Mouse (Mus musculus) lung, postnatal 4 days (tissue): ENCODE measurements around the gene Vav3.

Source experiments
- DNase-seq, 2 experiments: peaks; one replicate each; pipeline ENCODE4 v3.0.0; 2021

Gene Vav3

GRCm38 (mm10) chr3:109340274-109341070, at the start of gene Vav3:
TSS of gene Vav3 (plus strand) at chr3:109340653.
- peak; percentile 75 to 84 for DNase-seq

GRCm38 (mm10) chr3:109298857-109299256, 41.6 kb upstream of the Vav3 start:
- DNase-seq: no peak

- no peak for DNase-seq
Observed at GRCm38 (mm10) chr3:109299303-109300074, 41.0 kb upstream of the Vav3 start.

GRCm38 (mm10) chr3:109302059-109302458, 38.4 kb upstream of the Vav3 start:
- DNase-seq: no peak

GRCm38 (mm10) chr3:109307406-109307805, 33.0 kb upstream of the Vav3 start:
- DNase-seq: no peak

DNA sequence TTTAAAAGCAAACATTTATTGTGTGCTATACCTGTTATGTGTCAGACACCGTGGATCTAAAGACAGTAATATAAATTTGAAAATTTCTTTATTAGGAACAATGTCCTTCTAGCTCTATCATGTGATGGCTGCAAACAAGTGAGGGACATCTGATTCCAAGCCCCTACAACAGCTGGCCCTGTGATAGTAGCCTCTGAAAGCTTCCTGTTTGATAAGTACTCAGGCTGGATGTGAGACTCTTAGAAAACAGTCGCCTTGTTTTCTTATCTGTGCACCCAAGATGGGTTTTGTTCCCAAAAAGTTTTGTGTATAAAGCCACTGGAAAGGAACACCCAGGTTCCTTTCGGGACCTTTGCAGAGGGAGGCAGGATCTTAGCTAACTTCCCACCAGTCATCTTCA, 32.0 kb upstream of the Vav3 start:
- DNase-seq: no peak

GRCm38 (mm10) chr3:109309317-109310265, 30.9 kb upstream of the Vav3 start:
- peak in 1 of 2 experiments; percentile 39 for DNase-seq

DNA sequence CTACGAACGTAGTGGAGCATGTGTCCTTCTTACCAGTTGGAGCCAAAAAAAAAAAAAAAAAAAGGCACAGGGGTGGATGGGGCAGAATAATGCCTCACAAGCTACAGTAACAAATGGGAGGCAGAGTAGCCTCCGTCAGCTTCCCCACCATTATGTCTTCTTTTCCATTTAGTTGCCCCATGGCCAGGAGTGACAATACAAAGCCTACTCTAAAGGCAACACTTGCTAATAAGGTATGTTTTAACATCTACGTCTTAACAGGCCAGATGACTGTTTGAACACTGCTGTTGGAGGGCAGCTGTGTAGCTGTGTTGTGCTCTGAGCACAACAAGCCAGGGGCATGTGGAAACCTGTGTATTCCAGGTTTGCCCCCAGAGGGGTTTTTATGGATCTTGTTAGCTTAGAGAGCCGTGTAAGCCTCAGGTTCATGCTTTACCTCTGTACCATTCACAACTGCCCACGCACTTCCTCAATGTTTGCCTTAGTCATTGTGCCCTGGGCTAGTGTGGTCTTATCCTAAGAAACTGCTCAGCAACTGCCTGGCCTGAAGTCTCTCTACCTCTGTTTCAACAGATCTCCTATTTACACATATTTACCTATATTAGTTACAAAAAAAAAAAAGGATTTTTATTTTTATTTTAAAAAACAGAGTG, 29.2 kb upstream of the Vav3 start:
- DNase-seq: no peak

DNA sequence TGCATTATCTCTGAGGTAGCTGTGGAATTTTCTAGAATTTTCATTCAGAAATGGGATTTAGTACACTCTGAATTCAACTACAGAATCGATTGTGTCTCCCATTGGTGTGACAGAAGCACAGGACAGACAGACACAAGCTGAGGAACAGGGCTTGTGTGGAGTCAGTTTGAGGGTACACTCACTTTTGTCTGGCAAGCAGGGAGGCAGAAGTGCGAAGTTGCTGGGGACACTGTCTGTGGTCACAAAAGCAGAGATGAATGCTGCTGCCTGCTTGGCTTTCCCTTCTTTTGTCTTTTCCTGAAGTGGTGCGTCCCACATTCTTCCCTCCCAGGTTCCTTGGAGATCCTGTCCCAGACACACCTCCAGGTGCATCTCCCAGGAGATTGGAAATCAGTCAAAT, 28.6 kb upstream of the Vav3 start:
- no peak for DNase-seq

DNA sequence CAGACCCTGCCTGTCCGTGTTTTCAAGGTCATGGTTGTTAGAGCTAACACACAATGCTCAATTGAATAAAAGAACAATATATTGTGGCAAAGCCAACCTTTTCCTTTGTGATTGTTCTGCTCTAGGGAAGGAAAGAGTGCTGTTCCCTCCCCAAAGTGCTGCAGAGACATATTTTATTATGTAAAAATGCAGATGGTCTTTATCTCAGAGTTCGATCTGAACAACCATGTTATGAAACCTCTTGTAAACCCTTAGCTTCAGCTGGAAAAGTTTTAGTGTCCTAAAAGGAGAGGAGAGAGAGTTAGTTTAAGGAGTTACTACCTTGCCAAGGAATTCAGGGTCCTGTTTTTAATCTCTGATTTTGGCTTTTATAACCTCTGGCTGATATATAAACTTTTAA, 27.0 kb upstream of the Vav3 start:
- no peak for DNase-seq

DNA sequence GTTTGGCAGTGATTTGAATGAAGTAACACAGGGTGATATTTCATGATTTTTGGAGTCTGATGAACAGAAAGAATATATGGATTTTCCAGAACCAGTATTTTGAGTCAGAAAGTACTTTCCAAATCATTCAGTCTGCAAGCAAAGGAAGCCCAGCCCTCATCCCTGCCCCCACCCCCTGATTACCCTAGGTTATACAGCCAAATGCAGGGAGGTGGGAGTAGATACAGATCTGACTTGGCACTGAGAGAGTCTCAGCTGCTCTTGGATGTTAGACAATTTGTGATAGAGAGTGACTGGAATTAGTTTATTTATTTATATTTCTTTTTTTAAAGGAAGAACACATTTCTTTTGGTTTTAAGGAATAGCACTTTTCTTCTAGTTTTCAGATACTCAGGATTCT, 18.2 kb upstream of the Vav3 start:
- DNase-seq: no peak

DNA sequence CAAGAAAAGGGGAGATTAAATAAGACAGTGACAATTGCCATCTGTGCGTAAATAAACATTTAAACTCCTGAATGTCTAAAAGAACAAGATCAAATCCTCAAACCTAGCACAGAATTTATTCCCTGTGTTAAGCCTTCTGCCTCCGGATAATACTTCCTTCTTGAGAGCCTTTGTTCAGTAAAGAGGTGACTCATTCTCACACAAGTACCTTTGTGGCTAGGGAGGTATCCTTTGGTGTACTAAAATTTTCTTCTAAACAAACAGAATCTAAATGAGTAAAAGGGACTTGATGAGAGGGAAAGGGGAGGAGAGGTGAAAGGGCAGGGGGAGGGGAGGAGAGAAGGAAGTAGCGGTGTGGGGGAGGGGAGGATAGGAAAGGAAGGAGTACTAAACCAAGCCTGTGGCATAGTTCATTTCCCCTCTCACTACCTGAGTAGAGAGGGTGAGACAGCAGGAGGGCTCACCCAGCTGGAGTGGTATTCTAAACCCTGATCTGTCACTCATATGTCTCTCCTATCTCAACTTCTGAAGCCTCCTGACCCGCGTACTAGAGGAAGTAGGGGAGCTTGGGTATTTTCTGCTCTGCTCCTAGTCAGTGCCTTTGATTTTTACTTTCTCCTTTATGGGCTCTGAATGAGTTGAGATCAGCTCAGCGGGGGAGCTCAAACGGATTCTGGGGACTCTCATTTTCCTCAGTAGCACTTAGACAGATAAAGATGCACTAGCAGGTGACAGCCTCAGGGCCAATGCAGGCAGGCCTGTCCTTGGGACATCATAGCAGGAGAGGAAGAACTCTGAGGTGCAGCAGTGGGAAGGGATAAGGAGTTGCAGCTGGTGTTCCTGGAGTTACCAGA, 16.8 kb upstream of the Vav3 start:
- DNase-seq: no peak

- DNase-seq: no peak
Observed at GRCm38 (mm10) chr3:109327128-109327527, 13.3 kb upstream of the Vav3 start.

DNA sequence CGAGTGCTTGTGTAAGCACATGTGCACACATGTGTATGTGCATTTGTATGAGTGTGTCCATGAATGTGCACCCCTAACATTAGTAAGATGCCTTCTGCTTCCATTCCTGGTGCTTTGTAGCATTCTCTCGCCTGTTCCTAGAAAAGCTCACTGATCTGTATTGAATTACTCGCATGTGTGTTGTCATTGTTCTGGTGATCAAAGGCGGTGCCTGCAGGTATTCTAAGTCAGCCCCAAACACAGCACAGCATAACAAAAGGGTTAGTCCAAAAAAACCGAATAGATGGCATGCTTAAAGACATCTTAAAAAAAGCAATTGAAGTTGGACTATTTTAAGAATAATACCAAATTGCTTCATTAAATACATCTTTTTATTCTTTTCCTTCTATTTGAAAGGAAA, 7.7 kb upstream of the Vav3 start:
- no peak for DNase-seq

DNA sequence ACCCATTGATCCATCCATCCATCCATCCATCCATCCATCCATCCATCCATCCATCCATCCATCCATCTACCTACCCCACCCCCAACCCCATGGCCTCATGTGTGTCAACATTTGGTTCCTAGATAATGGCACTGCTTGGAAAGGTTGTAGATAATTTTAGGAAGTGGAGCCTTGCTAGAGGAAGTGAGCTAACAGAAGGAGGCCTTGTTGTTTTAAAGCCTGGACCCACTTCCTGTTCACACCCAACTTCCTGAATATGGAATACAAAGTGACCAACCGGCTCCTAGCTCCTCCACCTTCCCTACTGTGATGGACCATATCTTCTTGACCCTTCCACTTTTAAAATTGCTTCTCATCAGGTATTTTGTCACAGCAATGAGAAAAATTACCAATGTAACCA, 5.0 kb upstream of the Vav3 start:
- no peak for DNase-seq

GRCm38 (mm10) chr3:109339290-109339689, 1.2 kb upstream of the Vav3 start:
- DNase-seq: no peak

- DNase-seq: peak; percentile 58 to 60
Observed at GRCm38 (mm10) chr3:109339941-109340273, 546 bp upstream of the Vav3 start.

DNA sequence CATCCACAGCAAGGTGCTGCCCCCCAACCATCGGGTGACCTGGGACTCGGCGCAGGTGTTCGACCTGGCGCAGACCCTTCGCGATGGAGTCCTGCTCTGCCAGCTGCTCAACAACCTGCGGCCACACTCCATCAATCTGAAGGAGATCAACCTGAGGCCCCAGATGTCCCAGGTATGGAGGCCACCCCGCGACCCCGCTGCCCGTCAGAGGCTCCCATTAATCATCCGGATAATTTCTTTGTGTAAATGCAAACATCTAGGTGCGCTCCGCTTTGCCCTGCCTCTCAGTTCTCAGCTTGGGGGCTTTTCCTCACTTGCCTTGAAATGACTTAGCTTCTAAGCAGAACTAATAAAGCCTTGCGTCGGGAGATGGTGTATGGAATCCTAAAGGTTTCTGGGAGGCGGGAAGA, 623 bp downstream of the Vav3 start:
- peak in 1 of 2 experiments; percentile 13 for DNase-seq

DNA sequence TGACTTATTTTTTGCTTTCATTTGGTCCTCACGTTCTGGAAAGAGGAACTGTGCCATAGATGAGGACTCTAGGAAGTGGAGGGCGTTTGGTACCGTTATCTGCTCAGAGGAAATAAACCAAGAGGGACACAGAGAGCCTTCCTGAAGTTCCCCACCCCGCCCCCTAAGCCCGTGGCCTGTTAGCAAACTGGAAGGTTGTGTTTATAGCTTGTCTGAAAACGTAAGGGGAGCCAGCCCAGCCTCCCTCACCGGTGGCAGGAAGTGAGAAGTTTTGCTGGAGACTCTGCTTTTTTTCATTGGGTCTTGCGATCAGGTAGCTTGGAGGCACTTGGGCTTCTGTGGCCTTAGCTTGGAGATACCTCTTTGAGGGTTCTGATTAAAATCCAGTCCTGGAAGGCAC, 1.2 kb downstream of the Vav3 start:
- peak; percentile 66 to 77 for DNase-seq

DNA sequence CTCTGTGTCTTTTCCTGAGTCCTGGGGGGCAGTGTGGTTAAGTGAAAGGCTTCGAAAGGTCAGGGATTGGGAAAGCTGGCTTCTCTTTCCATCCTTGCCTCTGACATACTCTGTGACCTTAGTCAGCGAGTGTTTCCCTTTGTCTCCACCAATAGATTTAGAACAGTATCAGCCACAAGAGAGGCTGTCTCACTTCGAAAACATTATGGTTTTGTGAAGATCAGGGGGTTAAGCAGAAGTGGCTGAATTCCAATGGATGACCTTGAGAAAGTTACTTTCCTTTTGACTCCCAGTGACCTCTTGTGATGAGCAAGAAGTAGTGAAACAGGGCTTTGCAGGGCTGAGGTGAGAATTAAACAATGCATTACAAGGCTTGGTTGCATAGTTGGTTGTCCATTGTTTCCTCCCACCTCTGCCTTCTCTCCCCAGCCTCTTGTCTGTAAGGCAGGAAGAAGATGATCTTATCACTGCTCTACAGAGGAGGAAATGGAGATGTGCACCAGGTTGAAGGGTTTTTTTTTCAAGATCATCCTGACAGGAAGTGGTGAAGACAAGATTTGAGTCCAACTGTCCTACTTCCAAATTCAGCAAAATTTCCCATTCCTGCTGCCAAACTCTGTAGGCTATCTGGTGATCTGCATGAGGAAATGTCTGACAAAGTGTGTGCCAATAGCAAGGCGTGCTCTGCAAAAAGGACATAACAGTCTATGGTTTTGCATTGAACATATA, 11.7 kb downstream of the Vav3 start:
- no peak for DNase-seq

DNA sequence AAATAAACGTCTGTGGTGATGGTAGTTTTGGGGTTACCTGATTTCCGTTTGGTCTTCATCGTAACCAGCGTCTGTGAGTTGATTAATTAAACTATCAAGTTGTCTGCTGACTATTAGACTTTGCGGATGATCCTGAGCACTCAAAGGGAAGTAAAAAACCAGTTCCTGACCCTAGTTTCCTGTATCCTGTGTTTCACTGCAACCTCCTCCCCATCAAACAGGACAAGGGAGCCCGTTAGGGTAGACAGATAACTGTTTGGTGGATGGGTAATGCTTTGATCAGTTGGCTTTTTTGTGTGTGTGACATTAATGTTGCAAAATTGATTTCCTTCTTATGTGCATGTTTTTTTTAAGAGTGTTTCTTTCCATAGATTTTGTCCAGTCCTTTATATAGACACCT, 12.2 kb downstream of the Vav3 start:
- DNase-seq: no peak
